ENCODE assay signal across 9 mouse cellular contexts in genomic region chr1:91533961-91534723, GRCm38 (mm10). TPM values are rescaled to one million over a fixed set of nuclear protein-coding genes. Genes with fewer than 3 reads are reported as not detected.
DNase-seq lines count a peak whose midpoint lies in the region; ATAC-seq and TF ChIP-seq lines count a peak whose summit lies in the region.
"Had no signal": no experiment of that assay in that cellular context is flagged by ENCODE, and none has a peak within 500 bp of the region (broad histone marks: within the 10 kb centered on the region; RNA-seq: fewer than 3 reads in every experiment).

No protein-coding gene starts in this region.

- no peak overlapping the region for H3K27ac ChIP-seq in heart, adult 2 months
- 0 out of 2 replicates have a peak overlapping the region, but pooled peaks have one; percentile 36 for H3K27ac ChIP-seq in embryonic facial prominence, embryonic 10.5 days (replicated peaks)
- H3K27ac ChIP-seq: kidney, postnatal 0 days had no signal

- WGBS in heart, adult 2 months: 74% methylated on average over 19 of the region's 19 CpGs
- WGBS in embryonic facial prominence, embryonic 10.5 days: 79% methylated on average over 19 of the region's 19 CpGs

- H3K36me3 ChIP-seq in heart, adult 2 months (ENCODE audit: control insufficient read depth, insufficient read depth, low read length): no peaks in the 10 kb centered on the region
- peaks cover 5% of the 10 kb centered on the region for H3K36me3 ChIP-seq in megakaryocyte, embryonic 14.5 days (replicated peaks; ENCODE audit: low read length)
- peaks cover 20% of the 10 kb centered on the region for H3K36me3 ChIP-seq in embryonic facial prominence, embryonic 10.5 days (replicated peaks)

- H3K4me3 ChIP-seq in heart, adult 2 months: no peak overlapping the region
- peak overlapping the region; percentile 29 for H3K4me3 ChIP-seq in megakaryocyte, embryonic 14.5 days (replicated peaks)
- H3K4me3 ChIP-seq in embryonic facial prominence, embryonic 10.5 days: no peak overlapping the region

- H3K27me3 ChIP-seq in heart, adult 2 months (ENCODE audit: control insufficient read depth, insufficient read depth, low read length): no peaks in the 10 kb centered on the region
- peaks cover 3% of the 10 kb centered on the region for H3K27me3 ChIP-seq in megakaryocyte, embryonic 14.5 days (replicated peaks)
- peaks cover 39% of the 10 kb centered on the region for H3K27me3 ChIP-seq in embryonic facial prominence, embryonic 10.5 days (replicated peaks; ENCODE audit: low read depth, poor library complexity, severe bottlenecking)

- no peak for ATAC-seq in megakaryocyte, adult 5-6 weeks (ENCODE audit: poor library complexity, severe bottlenecking)

- no peak for TF ChIP-seq POLR2A in heart, adult 2 months (IDR thresholded peaks at IDR 0.05; ENCODE audit: insufficient read depth, low read depth, low read length)

- peak; percentile 20; the same call in 1 of the 2 replicates for TF ChIP-seq CTCF in heart, adult 2 months (IDR thresholded peaks at IDR 0.05)

- H3K4me1 ChIP-seq in heart, adult 2 months (ENCODE audit: control insufficient read depth, insufficient read depth, low read length): no peaks in the 10 kb centered on the region
- H3K4me1 ChIP-seq in megakaryocyte, embryonic 14.5 days: peaks cover 52% of the 10 kb centered on the region
- peaks cover 7% of the 10 kb centered on the region; the same call in 1 of the 2 replicates for H3K4me1 ChIP-seq in embryonic facial prominence, embryonic 10.5 days

- H3K79me2 ChIP-seq in heart, adult 2 months (replicated peaks; ENCODE audit: control insufficient read depth, insufficient read depth, low read length): no peaks in the 10 kb centered on the region

- H3K9ac ChIP-seq in heart, adult 2 months (ENCODE audit: low read depth, low read length): no peak overlapping the region

- H3K9me3 ChIP-seq in megakaryocyte, embryonic 14.5 days: no peaks in the 10 kb centered on the region
- no peaks in the 10 kb centered on the region for H3K9me3 ChIP-seq in embryonic facial prominence, embryonic 10.5 days

- intact Hi-C loops in heart, adult 2 months (cut with DNase I): no loop called here
- intact Hi-C loops in heart, postnatal 10 days (cut with DNase I): no loop called here

- no peak for TF ChIP-seq EP300 in heart, adult 2 months (IDR thresholded peaks at IDR 0.05; ENCODE audit: insufficient read depth, low read depth, low read length)

- DNase-seq in heart, adult 2 months: no peak
- no peak for DNase-seq in heart, postnatal 10 days
- no peak for DNase-seq in embryonic facial prominence, embryonic 10.5 days (ENCODE audit: low spot score)
- peak; percentile 20 for DNase-seq in mesoderm, embryonic 11.5 days (ENCODE audit: low read depth, low spot score)
- DNase-seq in adrenal gland, adult 2 months: no peak
- DNase-seq in testis, postnatal 14 days (ENCODE audit: low spot score): no peak

RNA-seq across cellular contexts. Expression of gene Asb1, which starts 6.2 kb away (rescaled TPM):
- total RNA-seq in heart, adult 2 months (2021): 10 to 100 TPM; 17.9 to 19.4 TPM
- 8.1 and 13.1 TPM in 2 replicates for polyA plus RNA-seq in heart, adult 2 months (2012; rRNA removed)
- 10 to 100 TPM; 17.6 to 19.4 TPM for total RNA-seq in heart, postnatal 10 days (2021)
- 3.0 and 8.1 TPM in 2 replicates for polyA plus RNA-seq in megakaryocyte, embryonic 14.5 days (2012; ENCODE audit: insufficient read depth, low replicate concordance)
- total RNA-seq in megakaryocyte, adult 5-6 weeks (2015): 3.7 and 4.1 TPM in 2 replicates
- 5.9 and 11.7 TPM in 2 replicates for total RNA-seq in megakaryocyte, adult 5-6 weeks (2017)
- polyA plus RNA-seq in embryonic facial prominence, embryonic 10.5 days (2016; fragmentation: Nextera tagmentation; extraction: Ambion mirVana): 6.5 and 7.3 TPM in 2 replicates
- 10 to 100 TPM; 17.8 to 22.0 TPM for total RNA-seq in adrenal gland, adult 2 months (2021)
- polyA plus RNA-seq in adrenal gland, adult 2 months (2012; rRNA removed): 4.2 and 6.6 TPM in 2 replicates

RNA-seq across cellular contexts. Expression of gene Traf3ip1, which starts 39.7 kb away (rescaled TPM):
- total RNA-seq in heart, adult 2 months (2021): 1 to 10 TPM; 5.0 to 5.1 TPM
- 5.0 and 5.3 TPM in 2 replicates for polyA plus RNA-seq in heart, adult 2 months (2012; rRNA removed)
- 1 to 10 TPM; 4.4 to 5.3 TPM for total RNA-seq in heart, postnatal 10 days (2021)
- 2.0 TPM in 1 of 2 replicates, not detected in the other for polyA plus RNA-seq in megakaryocyte, embryonic 14.5 days (2012; ENCODE audit: insufficient read depth, low replicate concordance)
- total RNA-seq in megakaryocyte, adult 5-6 weeks (2015): 1.8 and 2.5 TPM in 2 replicates
- total RNA-seq in megakaryocyte, adult 5-6 weeks (2017): 2.4 and 2.9 TPM in 2 replicates
- 12.4 and 14.1 TPM in 2 replicates for polyA plus RNA-seq in embryonic facial prominence, embryonic 10.5 days (2016; fragmentation: Nextera tagmentation; extraction: Ambion mirVana)
- 10 to 100 TPM; 10.1 to 11.8 TPM for total RNA-seq in adrenal gland, adult 2 months (2021)
- 6.2 and 6.8 TPM in 2 replicates for polyA plus RNA-seq in adrenal gland, adult 2 months (2012; rRNA removed)
